ENCODE assay signal across 10 mouse cellular contexts in the genomic region with DNA sequence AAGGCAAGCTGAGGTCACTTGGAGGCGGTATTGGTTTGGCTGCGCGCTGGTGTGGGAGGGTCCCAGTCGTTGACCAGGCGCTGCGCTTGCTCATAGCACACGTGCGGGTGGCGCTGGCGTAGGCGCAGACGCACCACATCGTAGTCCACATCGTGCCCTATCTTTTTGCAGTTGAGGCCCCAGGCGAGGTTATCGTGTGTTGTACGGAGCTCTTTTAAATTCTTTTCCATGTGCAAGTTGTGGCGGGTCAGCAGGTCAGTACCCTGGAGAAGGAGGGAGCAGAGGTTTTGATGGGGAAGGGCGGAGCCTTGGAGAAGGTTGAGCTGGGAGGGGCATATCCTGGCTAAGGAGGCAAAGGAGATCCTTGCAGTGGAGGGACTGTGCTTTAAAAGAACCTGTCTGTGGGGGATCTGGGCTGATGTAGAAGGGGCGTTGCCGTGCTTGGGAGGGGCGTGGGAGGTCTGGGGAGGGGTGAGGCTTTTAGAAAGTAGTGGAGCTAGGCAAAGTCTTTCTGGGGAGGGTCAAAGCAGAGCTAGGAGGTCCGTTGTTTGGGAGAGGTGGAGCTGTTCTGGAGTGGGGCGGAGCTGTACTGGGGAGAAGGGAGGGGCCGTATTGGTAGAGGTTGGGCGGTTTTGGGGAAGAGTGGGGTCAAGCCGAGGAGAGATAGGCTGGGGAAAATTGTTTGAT. TPM values are rescaled to one million over a fixed set of nuclear protein-coding genes. Genes with fewer than 3 reads are reported as not detected.
DNase-seq lines count a peak whose midpoint lies in the region; ATAC-seq and TF ChIP-seq lines count a peak whose summit lies in the region.
"Had no signal": no experiment of that assay in that cellular context is flagged by ENCODE, and none has a peak within 500 bp of the region (broad histone marks: within the 10 kb centered on the region; RNA-seq: fewer than 3 reads in every experiment).

No protein-coding gene starts in this region.

- H3K27ac ChIP-seq in limb, embryonic 12.5 days: 0 out of 2 replicates have a peak overlapping the region, but pooled peaks have one; percentile 13
- no peak overlapping the region for H3K27ac ChIP-seq in olfactory bulb, adult 2 months (ENCODE audit: insufficient read depth, low read depth, low read length)

- peak; percentile 7 for DNase-seq in adrenal gland, postnatal 10 days
- DNase-seq in adrenal gland, postnatal 25 days: no peak
- DNase-seq in lung, adult 2 months: no peak
- no peak for DNase-seq in lung, postnatal 36 days
- no peak for DNase-seq in natural killer cell, adult 2 months (ENCODE audit: low spot score in 2 of 2)

- H3K9ac ChIP-seq in limb, embryonic 12.5 days (replicated peaks): 0 out of 2 replicates have a peak overlapping the region, but pooled peaks have one; percentile 40

- no peaks in the 10 kb centered on the region for H3K9me3 ChIP-seq in limb, embryonic 12.5 days
- H3K9me3 ChIP-seq: megakaryocyte, embryonic 14.5 days had no signal

- no peak for TF ChIP-seq POLR2A in lung, adult 2 months (IDR thresholded peaks at IDR 0.05; ENCODE audit: borderline replicate concordance, extremely low read depth, low read depth, low read length)
- TF ChIP-seq POLR2A in olfactory bulb, adult 2 months (IDR thresholded peaks at IDR 0.05; ENCODE audit: insufficient read depth, low read depth, low read length): no peak

- no peak for TF ChIP-seq CTCF in lung, adult 2 months (IDR thresholded peaks at IDR 0.05; ENCODE audit: insufficient read depth, low read length)
- no peak for TF ChIP-seq CTCF in olfactory bulb, adult 2 months (IDR thresholded peaks at IDR 0.05; ENCODE audit: insufficient read depth, low read depth, low read length)

- ATAC-seq in granulocyte monocyte progenitor cell, adult 5-6 weeks (replicated peaks; ENCODE audit: poor library complexity, severe bottlenecking): peak; percentile 42; the same call in 1 of the 2 replicates
- ATAC-seq in limb, embryonic 12.5 days (ENCODE audit: insufficient number of reproducible peaks, insufficient read depth, low FRiP score, low TSS enrichment, low read depth): peak; percentile 63

- peaks cover 18% of the 10 kb centered on the region for H3K27me3 ChIP-seq in limb, embryonic 12.5 days

- no peaks in the 10 kb centered on the region for H3K4me1 ChIP-seq in lung, adult 2 months (ENCODE audit: control insufficient read depth, insufficient read depth, low read length)
- H3K4me1 ChIP-seq in limb, embryonic 12.5 days (replicated peaks): peaks cover 16% of the 10 kb centered on the region
- H3K4me1 ChIP-seq in olfactory bulb, adult 2 months (ENCODE audit: control insufficient read depth, insufficient read depth, low read length): peaks cover 18% of the 10 kb centered on the region

- H3K4me2 ChIP-seq in limb, embryonic 12.5 days: peak overlapping the region; percentile 65

- H3K4me3 ChIP-seq in lung, adult 2 months (replicated peaks; ENCODE audit: extremely low read depth, low read depth, low read length): peak overlapping the region; percentile 33
- H3K4me3 ChIP-seq in limb, embryonic 12.5 days (replicated peaks): peak overlapping the region; percentile 32
- H3K4me3 ChIP-seq in olfactory bulb, adult 2 months (ENCODE audit: insufficient read depth, low read depth, low read length): peak overlapping the region; percentile 53
- H3K4me3 ChIP-seq: megakaryocyte, embryonic 14.5 days had no signal

- 2% methylated on average over 27 of the region's 27 CpGs for WGBS in lung, adult 2 months
- 1% methylated on average over 27 of the region's 27 CpGs for WGBS in limb, embryonic 12.5 days
- WGBS in olfactory bulb, adult 2 months: 3% methylated on average over 27 of the region's 27 CpGs

- H3K36me3 ChIP-seq in limb, embryonic 12.5 days: no peaks in the 10 kb centered on the region

RNA-seq across cellular contexts. Expression of a gene that starts 5.7 kb away (rescaled TPM):
- total RNA-seq in adrenal gland, postnatal 10 days (2021): not detected
- not detected in 2 replicates for total RNA-seq in adrenal gland, postnatal 25 days (2021)
- polyA plus RNA-seq in lung, adult 2 months (2012; rRNA removed): not detected in 2 replicates
- total RNA-seq in granulocyte monocyte progenitor cell, adult 5-6 weeks (2014; fragmentation: Nextera tagmentation): not detected in 2 replicates
- not detected in 2 replicates for total RNA-seq in granulocyte monocyte progenitor cell, adult 5-6 weeks (2017)
- 0.11 and 0.27 TPM in 2 replicates for polyA plus RNA-seq in limb, embryonic 12.5 days (2016; fragmentation: Nextera tagmentation; extraction: Ambion mirVana)
- not detected in 2 replicates for polyA plus RNA-seq in olfactory bulb, adult 2 months (2012; ENCODE audit: insufficient read depth, insufficient read length, low replicate concordance, missing spikeins)
- total RNA-seq: common myeloid progenitor, adult 5-6 weeks had no signal

RNA-seq across cellular contexts. Expression of a gene that starts 29.1 kb away (rescaled TPM):
- total RNA-seq in adrenal gland, postnatal 10 days (2021): not detected
- total RNA-seq in adrenal gland, postnatal 25 days (2021): not detected in 2 replicates
- 0.05 and 3.6 TPM in 2 replicates for polyA plus RNA-seq in lung, adult 2 months (2012; rRNA removed)
- not detected in 2 replicates for total RNA-seq in granulocyte monocyte progenitor cell, adult 5-6 weeks (2014; fragmentation: Nextera tagmentation)
- total RNA-seq in granulocyte monocyte progenitor cell, adult 5-6 weeks (2017): not detected in 2 replicates
- polyA plus RNA-seq in limb, embryonic 12.5 days (2016; fragmentation: Nextera tagmentation; extraction: Ambion mirVana): 0.15 and 0.18 TPM in 2 replicates
- not detected in 2 replicates for polyA plus RNA-seq in olfactory bulb, adult 2 months (2012; ENCODE audit: insufficient read depth, insufficient read length, low replicate concordance, missing spikeins)
- total RNA-seq: common myeloid progenitor, adult 5-6 weeks had no signal

RNA-seq across cellular contexts. Expression of a gene that starts 33.1 kb away (rescaled TPM):
- under 1 TPM; 0.33 to 0.39 TPM for total RNA-seq in adrenal gland, postnatal 10 days (2021)
- total RNA-seq in adrenal gland, postnatal 25 days (2021): 0.21 TPM in 1 of 2 replicates, not detected in the other
- polyA plus RNA-seq in lung, adult 2 months (2012; rRNA removed): 0.25 and 0.50 TPM in 2 replicates
- not detected in 2 replicates for total RNA-seq in granulocyte monocyte progenitor cell, adult 5-6 weeks (2014; fragmentation: Nextera tagmentation)
- total RNA-seq in granulocyte monocyte progenitor cell, adult 5-6 weeks (2017): not detected in 2 replicates
- 1.2 and 1.5 TPM in 2 replicates for polyA plus RNA-seq in limb, embryonic 12.5 days (2016; fragmentation: Nextera tagmentation; extraction: Ambion mirVana)
- not detected in 2 replicates for polyA plus RNA-seq in olfactory bulb, adult 2 months (2012; ENCODE audit: insufficient read depth, insufficient read length, low replicate concordance, missing spikeins)
- total RNA-seq: common myeloid progenitor, adult 5-6 weeks had no signal
